Mouse (Mus musculus) testis, adult 2 months (tissue): Measurements from ENCODE around the gene Rbfox3.

Experiments used
- CTCF ChIP-seq: fragments of 200-500 bp; IDR thresholded peaks from 2 replicates; pipeline ENCODE4 v1.5.1; 2012; ENCODE audit warnings: low read depth, mild to moderate bottlenecking, inconsistent platforms, low read length, moderate library complexity; ENCODE audit not compliant: control insufficient read depth, insufficient read depth, insufficient replicate concordance
- POLR2A ChIP-seq: fragments of 200-500 bp; IDR thresholded peaks from 2 replicates; pipeline ENCODE4 v1.6.1; 2012; ENCODE audit warnings: low read depth, mild to moderate bottlenecking, inconsistent platforms, low read length, moderate library complexity; ENCODE audit not compliant: control insufficient read depth

- TF ChIP-seq CTCF: no peak
- no peak for TF ChIP-seq POLR2A
These were observed 359.7 kb downstream of the Rbfox3 start for GRCm38 (mm10) chr11:118551705-118552104.
